Mouse (Mus musculus) cerebellum, adult 9-10 months (tissue): ENCODE results near the gene Ulk1.

Experiments
- DNase-seq: peaks from one replicate; pipeline ENCODE4 v3.0.0; 2022

Ulk1 gene

DNA sequence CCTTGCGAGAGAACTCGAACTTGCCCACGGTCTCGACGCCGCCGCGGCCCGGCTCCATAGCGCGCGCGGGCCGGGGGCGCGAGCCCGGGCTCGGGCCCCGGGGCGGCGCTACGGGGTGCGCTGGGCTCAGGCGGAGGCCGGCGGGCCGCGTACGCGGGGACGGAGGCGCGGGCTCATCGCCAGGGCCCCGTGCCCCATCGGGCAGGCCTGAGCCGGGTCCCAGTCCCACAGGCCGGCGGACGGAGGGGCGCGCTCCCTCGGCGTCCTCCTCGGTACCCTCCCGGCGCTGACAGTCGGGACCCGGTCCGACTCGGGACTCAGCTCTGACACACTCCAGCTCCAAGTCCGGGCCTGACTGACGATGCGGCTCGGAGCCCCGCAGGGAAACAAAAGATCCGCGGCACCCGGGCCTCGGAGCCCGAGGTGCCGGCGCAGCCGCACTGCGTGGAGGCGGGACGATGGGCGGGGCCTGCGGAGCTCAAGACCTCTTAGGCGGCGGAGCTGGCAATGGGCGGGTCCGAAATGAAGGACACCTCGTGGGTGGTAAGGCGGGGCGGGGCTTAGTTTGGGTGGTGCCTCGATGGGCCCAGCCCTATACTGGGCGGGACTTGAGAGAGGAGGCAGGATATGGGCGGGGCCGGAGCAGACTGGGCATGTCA is at the start of gene Ulk1:
Gene Ulk1 (minus strand): TSS at position 431 of the 659 bp plus-strand sequence.
- peak; percentile 100 for DNase-seq

DNA sequence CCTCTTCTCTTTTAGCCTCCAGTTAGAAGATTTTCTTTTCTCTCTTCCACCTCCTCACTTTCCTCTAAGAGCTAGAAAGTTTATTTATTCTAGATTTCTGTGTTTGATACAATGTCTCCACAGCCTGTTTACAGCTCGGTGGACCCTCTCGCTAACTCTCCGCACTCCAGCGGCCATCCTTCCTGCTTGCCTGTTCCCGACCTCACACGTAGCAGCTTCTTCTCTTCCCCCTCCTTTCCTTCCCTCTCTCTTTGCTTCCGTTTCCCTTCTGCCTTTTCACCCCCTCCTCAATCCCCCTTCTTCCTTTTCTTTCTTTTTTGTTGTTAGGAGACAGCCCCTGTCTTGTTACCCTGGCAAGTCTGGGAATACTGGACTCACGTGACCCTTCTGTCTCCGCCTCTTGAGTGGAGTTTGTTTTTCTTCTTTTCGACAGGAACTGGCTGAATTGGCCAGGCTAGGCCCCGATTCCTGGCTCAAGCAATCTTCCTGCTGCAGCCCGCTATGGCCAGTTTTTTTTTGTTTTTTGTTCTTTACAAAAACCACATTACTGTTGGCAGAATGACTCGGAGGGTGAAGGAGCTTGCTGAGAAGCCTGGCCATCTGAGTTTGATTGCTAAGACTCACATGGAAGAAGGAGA is 49.2 kb upstream of the Ulk1 start:
- DNase-seq, result no peak

DNA sequence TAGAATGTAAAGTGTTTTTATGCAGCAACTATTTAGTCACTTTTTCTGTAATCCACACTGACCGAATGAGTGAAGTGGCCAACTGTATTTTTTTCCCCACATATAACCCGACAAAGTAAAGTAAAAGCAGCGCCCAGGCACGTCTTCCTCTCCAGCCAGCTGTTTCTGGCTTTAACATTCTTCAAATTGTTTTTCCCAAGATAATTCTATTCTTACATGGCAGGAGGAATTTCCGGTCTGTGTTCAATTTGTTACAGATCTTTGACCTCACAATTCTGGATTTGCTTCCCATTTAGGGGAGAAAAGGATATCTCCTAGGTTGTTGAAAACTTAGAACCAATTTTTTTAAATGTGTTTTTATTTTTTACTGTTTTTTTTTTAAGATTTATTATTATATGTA is 47.2 kb upstream of the Ulk1 start:
- no peak for DNase-seq

DNA sequence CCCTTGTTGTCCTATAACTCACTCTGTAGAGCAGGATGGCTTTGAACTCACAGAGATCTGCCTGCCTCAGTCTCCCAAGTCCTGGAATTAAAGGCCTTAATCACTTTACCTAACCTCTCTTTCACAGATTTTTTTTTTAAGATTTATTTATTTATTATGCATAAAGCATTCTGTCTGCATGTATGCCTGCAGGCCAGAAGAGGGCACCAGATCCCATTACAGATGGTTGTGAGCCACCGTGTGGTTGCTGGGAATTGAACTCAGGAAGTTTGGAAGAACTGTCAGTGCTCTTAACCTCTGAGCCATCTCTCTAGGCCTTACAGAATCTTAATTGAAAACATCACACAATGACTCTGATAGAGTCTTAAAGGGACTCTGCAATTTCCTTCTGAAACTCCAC is 43.1 kb upstream of the Ulk1 start:
- DNase-seq, result no peak

DNA sequence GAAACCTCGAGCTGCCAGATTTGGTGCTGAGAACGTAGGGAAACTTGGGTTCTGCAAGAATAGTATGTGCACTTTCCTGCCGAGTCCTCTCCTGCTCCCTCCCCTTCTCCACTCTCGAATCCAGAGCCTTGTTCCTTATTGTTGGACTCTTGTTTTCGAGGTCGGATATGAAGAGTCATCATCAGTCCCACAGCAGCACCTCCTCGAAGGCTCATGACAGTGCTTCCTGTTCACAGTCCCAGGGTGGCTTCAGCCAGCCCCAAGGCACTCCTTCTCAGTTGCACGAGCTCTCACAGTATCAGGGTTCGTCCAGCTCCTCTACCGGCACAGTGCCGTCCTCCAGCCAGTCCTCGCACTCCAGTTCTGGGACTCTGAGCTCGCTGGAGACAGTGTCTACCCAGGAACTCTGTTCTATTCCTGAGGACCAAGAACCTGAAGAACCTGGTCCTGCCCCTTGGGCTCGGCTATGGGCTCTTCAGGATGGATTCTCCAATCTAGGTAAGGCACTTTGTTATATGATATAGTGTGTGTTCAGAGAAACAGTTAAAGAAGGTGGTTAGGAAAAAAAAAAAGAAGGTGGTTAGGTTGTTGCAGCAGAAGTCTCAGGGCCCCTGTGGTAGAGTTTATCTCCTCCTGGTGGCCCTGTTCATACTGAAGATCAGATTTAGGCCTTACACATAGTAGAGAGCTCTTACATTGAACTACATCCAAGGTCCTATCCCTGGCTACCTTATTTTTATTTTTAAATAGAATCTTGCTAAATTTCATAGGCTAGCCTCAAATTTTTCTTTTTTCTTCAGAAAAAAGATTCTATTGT is 31.4 kb upstream of the Ulk1 start:
- peak; percentile 20 for DNase-seq

DNA sequence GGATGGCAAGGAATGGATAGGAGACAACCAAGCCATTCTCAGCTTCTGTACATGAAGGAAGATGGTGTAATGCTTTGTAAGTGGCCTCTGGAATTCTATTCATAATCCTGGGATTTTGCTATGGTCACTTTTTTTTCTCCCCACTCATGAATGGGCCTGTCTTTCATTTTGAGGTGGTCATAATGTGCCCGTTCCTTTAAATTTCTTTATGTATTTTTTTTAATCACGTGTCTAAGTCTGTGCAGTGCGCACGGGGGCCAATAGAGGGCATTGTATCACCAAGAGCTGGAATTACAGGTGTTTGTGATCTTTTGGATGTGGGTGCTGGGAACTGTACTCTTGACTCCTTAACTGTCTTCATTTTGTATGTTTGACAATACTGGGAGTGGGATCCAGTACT is 30.6 kb upstream of the Ulk1 start:
- DNase-seq, result peak; percentile 76

DNA sequence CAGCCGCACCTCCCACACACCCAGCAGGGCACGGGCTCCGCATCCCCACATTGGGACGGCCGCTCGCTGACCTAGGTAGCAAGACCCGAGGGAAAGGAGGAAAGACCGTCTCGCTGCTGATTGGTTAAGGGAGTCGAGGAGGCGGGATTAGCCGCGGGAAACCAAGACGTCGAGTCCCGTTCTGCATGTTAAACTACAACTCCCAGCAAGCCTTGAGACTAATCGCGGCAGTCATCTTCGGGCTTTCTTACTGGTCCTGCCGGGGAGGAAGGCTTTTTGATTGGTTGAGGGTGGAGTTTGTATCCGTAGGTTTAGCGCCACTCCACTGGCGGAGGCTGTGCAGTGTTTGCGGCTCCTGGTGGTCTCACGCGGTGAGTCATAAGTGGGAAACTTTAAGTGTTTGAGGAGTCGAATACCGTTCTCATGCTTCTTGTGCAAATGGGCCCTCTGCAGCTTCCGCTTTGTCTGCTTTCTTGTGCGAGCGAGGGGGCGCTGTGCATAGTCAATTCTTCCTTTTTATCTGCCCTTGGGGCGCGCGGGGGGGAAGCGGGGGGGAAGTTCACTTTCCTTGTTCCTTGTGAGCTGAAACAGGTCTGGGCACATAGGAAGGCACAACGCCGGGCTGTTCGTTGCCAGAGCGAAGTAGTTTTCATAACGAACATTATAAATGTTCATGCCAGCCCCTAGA is 29.9 kb upstream of the Ulk1 start, which contains the start of the genes Hscb and Chek2:
Gene Hscb (minus strand): TSS at position 100 of the 688 bp plus-strand sequence.
Gene Chek2 (plus strand): TSS at position 302 of the 688 bp plus-strand sequence.
- DNase-seq, result peak; percentile 99

DNA sequence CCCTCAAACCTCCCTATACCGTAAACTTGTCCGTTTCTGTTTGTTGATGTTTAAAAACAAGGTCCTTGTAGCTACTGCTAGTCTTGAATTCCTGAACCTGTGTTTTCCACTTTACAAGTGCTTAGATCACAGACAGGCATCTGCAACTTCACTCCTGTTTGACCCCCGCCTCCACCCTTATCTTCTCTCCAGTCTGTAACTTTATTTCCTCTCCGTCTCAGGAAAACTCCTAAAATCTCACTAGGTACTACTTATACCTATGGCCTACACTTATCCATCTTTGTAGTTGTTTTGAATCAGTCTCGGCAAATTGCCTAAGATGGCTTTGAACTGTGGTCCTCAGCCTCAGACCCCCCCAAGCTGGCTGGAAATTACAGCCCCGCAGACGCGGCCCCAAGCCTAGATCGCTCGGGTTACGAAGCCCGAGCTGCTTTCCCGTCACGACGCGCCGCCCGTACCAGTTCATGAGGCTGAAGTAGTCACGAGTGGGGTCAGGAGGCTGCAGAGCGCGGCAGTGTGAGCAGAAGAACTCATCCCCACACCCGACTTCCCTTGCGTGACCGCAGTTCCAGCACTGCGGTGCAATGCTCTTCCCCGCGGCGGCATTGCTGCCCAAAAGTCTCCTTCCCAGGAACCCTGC is 29.3 kb upstream of the Ulk1 start:
- DNase-seq, result no peak

DNA sequence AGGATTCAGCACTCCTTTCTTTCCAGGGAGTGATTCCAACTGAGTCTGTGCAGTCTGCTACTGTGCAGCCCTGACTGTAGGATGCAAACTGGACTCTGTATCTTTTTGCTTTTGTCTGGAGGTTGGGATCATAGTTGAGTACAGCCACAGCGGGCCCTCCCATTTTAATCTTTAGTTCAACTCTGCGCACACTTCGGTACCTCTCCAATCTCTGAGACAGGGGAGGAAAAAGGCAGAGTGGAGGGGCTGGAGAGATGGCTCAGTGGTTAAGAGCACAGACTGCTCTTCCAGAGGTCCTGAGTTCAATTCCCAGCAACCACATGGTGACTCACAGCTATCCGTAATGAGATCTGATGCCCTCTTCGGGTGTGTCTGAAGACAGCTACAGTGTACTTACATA is 28.1 kb upstream of the Ulk1 start:
- DNase-seq, result peak; percentile 17

DNA sequence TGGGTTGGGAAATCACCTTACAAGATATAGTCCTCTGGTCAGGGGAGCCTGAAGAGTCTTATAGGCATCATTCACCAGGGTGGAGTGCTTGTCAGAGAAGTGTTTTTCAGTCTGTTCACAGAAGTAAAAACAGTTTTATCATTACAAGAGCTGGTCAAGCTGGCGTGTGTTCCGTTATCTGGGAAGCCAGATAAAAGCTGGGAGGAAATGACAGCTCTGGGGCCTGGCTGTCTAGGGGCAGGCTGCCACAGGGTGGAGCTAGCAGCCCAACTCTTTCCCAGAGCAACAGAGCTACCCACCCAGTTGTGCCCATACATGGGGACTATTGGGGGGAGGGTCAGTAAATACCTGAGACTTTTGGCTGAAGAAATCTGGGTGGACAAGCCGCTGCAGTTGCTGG is 26.1 kb upstream of the Ulk1 start:
- DNase-seq, result no peak

DNA sequence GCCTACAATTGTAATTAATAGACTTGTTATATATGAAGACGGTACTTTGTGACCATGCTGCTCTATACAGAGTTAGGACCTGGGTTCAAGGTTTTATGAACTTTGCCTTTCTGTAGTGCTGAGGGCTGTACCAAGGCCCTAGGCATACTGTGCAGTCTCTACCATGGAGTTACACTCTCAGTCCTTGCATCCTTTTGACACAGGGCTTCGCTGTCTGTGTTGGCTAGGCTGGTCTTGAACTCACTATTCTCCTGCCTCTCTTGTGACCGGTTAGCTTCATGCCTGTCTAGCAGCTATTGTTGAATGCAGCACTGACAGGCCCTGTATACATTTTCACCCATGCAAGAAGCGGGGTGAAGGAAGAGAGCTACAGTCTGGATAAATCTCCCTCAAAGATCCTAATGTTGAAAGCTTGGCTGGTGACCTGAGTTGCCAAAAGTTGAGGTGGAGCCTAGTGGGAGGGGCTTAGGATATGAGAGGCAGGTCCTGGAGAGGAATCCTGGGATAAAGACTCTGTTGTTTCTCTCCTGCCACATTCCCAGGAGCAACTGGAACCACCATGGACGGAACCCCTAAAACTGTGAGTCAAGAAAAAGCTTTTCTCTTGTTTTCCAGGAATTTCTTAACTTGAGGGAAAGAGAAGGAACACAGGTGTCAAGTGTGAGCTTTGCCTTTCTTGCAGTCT is 21.3 kb upstream of the Ulk1 start:
- DNase-seq, result no peak

DNA sequence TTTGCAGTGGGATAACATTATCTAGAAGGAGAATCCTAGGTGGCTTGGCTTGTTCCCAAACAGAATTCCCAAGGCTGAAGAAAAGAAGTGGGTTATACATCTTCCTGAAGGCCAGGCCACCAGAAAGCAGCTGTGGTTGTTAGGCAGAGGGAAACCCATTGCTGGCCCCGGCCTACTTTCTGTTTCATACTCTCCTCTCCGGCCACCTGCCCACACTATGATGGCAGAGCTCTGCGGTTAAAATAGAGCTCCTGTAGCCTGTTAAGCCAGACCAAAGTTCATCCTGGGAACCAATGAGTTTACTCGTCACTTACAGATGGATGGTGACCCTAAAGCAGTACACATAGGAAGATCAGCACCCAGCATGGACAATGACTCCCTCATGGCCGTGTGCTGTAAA is 17.7 kb upstream of the Ulk1 start:
- DNase-seq, result no peak

DNA sequence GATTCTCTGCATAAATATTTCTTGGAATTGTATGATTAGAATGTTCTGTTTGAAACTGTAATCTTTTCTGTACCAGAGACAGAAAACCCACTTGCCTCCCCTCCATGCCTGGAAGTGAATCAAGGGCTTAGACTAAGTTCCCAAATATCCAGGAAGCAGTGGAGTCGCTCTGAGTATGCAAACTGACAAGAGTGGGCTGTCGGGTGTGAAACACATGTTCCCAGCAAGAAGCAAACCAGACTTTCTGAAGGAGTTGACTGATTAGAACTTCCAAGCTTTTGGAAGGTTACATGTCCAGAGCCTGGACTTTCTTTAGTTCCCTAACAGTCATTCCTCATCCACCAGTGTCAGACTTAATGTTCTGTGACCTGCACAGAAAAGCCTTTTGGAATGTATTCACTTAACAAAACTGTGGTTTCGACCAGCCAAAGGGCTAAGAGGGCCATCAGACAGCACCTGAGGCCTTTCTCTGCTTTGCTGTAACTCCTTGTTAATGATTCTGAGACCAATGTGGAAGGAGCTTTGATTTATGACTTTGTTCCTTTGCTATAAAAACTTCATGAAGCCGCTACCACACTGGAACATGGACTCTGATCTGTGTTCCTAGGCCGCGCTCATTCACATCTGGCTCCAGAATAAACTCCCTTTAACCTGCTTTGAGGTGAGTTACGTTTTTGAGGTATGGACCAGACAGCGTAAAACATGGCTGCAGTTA is 17.0 kb upstream of the Ulk1 start:
- no peak for DNase-seq

DNA sequence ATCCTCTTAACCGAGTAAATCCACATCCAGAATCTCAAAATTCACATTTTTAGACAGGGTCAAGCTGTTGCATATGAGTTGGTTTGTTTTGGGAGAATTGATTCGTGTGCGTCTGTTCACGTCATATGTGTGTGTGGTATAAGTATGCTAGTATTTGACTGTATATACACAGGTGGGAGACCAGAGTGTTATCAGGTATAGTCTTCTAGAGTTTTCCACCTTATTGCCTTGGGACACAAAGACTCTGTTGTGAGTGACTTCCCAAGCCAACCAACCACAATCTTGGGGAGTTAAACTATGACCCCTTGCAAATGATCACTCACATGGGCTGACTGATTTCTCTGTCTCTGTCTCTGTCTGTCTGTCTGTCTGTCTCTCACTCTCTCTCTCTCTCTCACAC is 14.5 kb upstream of the Ulk1 start:
- DNase-seq, result no peak

DNA sequence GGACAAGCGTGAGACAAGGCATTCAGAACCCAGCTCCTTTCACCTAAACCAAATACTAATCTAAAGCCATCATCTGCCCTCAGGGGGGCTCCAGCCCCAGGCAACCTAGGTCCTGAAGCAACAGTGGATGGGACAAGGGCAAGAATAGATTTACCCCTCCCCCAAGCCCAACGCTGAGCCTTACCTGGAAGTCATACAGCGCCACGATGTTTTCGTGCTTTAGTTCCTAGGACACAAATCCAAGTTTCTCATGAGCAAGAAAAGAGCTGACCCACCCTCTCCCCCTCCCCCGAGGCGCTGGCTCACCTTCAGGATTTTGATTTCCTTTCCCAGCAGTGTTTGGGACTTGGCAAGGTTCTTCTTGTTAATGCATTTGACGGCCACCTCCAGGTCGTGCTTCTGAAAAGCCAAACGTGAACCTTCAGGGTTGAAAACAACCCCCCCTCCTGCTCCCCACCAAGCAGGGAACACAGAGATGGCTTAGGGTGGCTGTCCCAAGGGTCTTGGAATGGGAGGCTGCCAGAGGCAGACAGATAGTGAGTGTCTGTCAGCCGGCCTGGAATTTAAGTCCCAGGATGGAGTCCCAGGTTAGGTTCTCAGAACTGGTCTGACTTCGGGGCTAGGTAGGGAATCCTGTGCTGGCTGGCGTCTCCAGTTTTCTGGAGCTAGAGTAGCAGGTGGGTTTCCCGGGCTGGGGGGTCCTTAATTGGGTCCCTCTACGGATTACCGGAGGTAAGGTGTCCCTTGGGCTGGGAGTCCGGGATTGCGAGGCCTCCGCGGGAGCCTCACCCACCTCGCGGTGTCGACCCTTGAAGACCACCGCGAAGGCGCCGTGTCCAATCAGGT is 853 bp downstream of the Ulk1 start:
- peak; percentile 75 for DNase-seq

DNA sequence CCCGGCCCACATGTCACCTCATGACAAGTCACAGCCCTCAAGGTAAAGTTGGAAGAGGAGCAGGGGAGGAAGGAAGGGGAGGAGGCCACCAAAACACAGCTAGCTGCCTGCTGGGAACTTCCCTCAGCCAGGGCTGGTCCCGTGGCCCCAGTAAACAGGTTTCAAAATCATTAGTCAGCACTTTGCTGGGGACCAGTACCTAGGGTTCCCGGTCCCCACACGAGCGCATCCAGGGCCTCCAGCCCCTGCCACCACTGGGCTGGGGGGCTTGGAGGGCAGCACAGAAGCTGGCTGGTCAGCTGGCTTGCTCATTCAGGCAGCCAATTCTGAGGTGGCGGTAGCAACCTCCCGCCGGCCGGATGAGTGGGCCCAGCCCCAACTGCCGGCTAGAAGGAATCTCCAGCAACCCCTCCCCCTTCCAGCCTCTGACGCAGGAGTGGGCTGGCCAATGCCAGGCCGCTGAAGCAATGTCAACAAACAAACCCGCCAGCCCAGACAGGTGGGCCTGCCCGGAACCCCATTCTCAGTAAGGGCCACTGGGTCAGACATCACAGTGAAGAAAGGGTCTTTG is 1.8 kb downstream of the Ulk1 start:
- DNase-seq, result peak; percentile 92

DNA sequence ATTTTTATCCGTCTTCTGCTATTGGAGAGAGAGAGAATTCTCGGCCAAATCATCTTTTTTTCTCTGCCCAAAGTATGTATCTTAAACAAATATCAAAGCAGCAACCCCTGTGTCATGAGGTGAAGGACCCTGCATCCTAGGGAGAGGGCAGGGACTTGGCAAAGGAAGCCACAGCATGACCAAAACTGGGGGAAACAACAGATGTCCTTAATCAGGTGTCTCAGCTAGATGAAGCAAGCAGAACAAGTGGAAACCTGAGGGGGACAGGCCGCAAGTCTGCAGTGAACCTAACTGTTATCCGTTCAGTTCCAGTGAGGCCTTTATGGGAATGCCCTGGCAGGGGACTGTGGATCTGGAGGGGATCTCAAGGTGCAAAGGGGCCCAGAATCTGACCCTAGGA is 2.4 kb downstream of the Ulk1 start:
- peak; percentile 55 for DNase-seq

DNA sequence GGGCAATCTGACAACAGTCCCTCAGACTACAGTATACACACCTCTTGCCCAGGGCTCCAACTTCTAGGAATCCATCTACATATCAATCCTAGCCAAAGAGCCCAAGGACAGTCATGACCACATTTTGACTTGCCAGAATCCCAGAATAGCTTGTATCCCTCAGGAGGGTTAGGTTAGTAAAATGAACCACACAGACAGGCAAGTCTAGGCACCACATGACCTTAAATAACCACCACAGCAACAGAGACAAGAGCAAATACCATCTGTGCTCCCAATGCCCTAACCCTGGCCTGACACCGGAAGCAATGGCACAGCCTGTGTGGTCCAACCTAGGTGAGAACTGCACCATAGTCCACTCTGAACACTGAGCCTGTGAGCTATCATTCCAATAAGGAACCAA is 3.2 kb downstream of the Ulk1 start:
- peak; percentile 58 for DNase-seq

DNA sequence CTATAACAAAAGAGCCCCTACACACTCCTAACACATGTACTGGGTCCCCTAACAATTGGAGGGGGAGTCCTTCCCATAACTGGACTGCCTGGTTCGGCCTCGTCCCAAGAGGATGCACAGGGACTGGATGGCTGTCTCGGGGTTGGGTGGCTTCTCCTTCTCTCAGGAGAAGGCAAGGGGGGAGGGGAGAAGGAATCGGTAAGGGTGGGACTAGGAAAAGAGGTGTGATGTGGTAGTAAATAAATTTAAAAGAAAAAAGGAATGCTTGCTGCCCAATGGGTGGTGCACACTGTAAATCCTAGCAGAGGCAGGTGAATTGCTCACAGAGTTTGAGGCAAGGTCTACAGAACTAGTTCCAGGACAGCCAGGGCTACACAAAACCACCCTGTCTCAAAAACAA is 3.7 kb downstream of the Ulk1 start:
- no peak for DNase-seq
